Mouse (Mus musculus) large intestine, adult 2 months (tissue): ENCODE measurements around the gene Rtn4rl1. TPM values are rescaled to one million over a fixed set of nuclear protein-coding genes. Genes with fewer than 3 reads are reported as not detected.
"Not testable (repeated sequence)": the region's sequence is repeated elsewhere in the genome, so short reads cannot be mapped to it uniquely, and the experiment has no call there.

ENCODE experiments used
- DNase-seq: peaks from one replicate; pipeline ENCODE4 v3.0.0-alpha.2; 2012; ENCODE audit warnings: low read depth, low spot score
- WGBS: fragments of 180-500 bp; shearing (Covaris S2); methylation state at CpG from one replicate; pipeline ENCODE4 v1.1.7; 2018; 5-methylcytosine and 5-hydroxymethylcytosine counted together
- polyA plus RNA-seq: library from polyadenylated mRNA; depleted of rRNA; stranded (reverse); fragments of >200 nt; gene quantifications from 2 replicates; pipeline ENCODE4 v1.2.3, GENCODE M21; 2012

Rtn4rl1 gene
- polyA plus RNA-seq, 1 experiment: 4.1 TPM

- no peak for DNase-seq
- 83% methylated on average over 15 of the region's 15 CpGs for WGBS
Observed at GRCm38 (mm10) chr11:75263274-75263963, 69.8 kb downstream of the Rtn4rl1 start.

GRCm38 (mm10) chr11:75263964-75264312 lies 70.4 kb downstream of the Rtn4rl1 start:
- DNase-seq: no peak

GRCm38 (mm10) chr11:75264550-75264949 lies 71.0 kb downstream of the Rtn4rl1 start:
- no peak for DNase-seq
- 84% methylated on average over 6 of the region's 6 CpGs for WGBS

More at GRCm38 (mm10) chr11:75263964-75264312, 70.4 kb downstream of the Rtn4rl1 start:
- 74% methylated on average over 6 of the region's 6 CpGs for WGBS

- no peak for DNase-seq
- 90% methylated on average over 15 of the region's 15 CpGs for WGBS
Observed at GRCm38 (mm10) chr11:75265545-75265944, 72.0 kb downstream of the Rtn4rl1 start.

- 67% methylated on average over 9 of the region's 9 CpGs for WGBS
- no peak for DNase-seq
Observed at GRCm38 (mm10) chr11:75267826-75268281, 74.3 kb downstream of the Rtn4rl1 start.

- no peak for DNase-seq
- WGBS: 78% methylated on average over 5 of the region's 5 CpGs
Observed at GRCm38 (mm10) chr11:75268492-75268891, 74.9 kb downstream of the Rtn4rl1 start.

GRCm38 (mm10) chr11:75269213-75269612 lies 75.6 kb downstream of the Rtn4rl1 start:
- no peak for DNase-seq
- 83% methylated on average over 4 of the region's 4 CpGs for WGBS

GRCm38 (mm10) chr11:75270276-75270984 lies 76.8 kb downstream of the Rtn4rl1 start:
- WGBS: 89% methylated on average over 8 of the region's 8 CpGs
- no peak for DNase-seq

- WGBS: 60% methylated on average over 7 of the region's 7 CpGs
- DNase-seq: no peak
Observed at GRCm38 (mm10) chr11:75270985-75271434, 77.4 kb downstream of the Rtn4rl1 start.

- 57% methylated on average over 8 of the region's 8 CpGs for WGBS
Observed at GRCm38 (mm10) chr11:75273466-75273865, 79.9 kb downstream of the Rtn4rl1 start.

GRCm38 (mm10) chr11:75275035-75275434 lies 81.5 kb downstream of the Rtn4rl1 start:
- 63% methylated on average over 6 of the region's 6 CpGs for WGBS
- DNase-seq: no peak

More at GRCm38 (mm10) chr11:75273466-75273865, 79.9 kb downstream of the Rtn4rl1 start:
- DNase-seq: no peak

GRCm38 (mm10) chr11:75278115-75278514 lies 84.5 kb downstream of the Rtn4rl1 start:
- no peak for DNase-seq
- WGBS: 93% methylated on average over 7 of the region's 7 CpGs

GRCm38 (mm10) chr11:75279013-75279341 lies 85.4 kb downstream of the Rtn4rl1 start:
- 25% methylated on average over 4 of the region's 4 CpGs for WGBS
- DNase-seq: no peak

GRCm38 (mm10) chr11:75279342-75280065 lies 85.9 kb downstream of the Rtn4rl1 start:
- WGBS: 15% methylated on average over 16 of the region's 16 CpGs
- no peak for DNase-seq

- WGBS: 82% methylated on average over 5 of the region's 5 CpGs
Observed at GRCm38 (mm10) chr11:75280066-75280410, 86.5 kb downstream of the Rtn4rl1 start.

GRCm38 (mm10) chr11:75280435-75281001 lies 86.9 kb downstream of the Rtn4rl1 start:
- 91% methylated on average over 5 of the region's 5 CpGs for WGBS

More at GRCm38 (mm10) chr11:75280066-75280410, 86.5 kb downstream of the Rtn4rl1 start:
- DNase-seq: no peak

GRCm38 (mm10) chr11:75281380-75282256 lies 88.0 kb downstream of the Rtn4rl1 start:
- 17% methylated on average over 29 of the region's 29 CpGs for WGBS
- DNase-seq: no peak

More at GRCm38 (mm10) chr11:75280435-75281001, 86.9 kb downstream of the Rtn4rl1 start:
- no peak for DNase-seq

- no peak for DNase-seq
- WGBS: 25% methylated on average over 13 of the region's 13 CpGs
Observed at GRCm38 (mm10) chr11:75282496-75283120, 89.0 kb downstream of the Rtn4rl1 start.

GRCm38 (mm10) chr11:75283784-75284183 lies 90.2 kb downstream of the Rtn4rl1 start:
- not testable (repeated sequence) for DNase-seq
- 76% methylated on average over 3 of the region's 3 CpGs for WGBS
